Mouse (Mus musculus): ENCODE measurements around the gene B4galnt2.
A peak's percentile ranks its signal among the peaks of the same experiment; 100 is the strongest.

The B4galnt2 gene

DNA sequence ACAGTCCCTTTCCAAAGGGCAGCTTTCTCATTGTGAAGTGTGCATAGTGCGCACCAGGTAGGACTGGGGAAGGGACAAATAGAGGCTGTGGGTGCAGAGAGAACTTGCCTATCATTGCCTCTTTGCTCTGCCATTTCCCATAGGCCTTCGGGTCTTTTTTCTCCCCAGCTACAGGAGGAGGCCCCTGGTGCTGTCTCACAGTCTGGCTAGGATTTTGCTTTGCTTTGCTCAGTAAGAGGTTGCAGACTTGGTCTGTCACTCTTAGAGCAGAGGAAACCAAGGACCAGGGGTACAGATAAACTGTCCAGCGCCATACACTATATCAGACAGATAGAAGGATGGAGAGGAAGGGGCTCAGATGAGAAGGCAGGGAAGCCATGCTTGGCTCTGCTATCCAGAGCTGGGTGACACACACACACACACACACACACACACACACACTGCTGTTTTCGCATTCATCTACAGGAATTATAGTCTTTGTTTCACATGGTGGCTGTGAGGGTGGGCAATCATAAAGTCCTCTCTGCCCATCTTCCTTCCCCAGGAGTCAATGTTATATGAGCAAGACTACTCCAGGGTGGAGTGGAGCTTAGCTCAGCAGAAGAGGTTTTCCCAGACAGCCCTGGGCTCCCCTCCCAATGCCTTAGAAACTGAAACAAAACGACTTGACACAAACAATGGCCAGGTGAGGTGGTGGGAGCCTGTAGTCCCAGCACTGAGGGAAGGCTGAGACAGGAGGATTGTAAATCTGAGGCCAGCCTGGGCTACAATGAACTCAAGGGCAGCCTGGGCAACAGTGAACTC, 73.8 kb downstream of the B4galnt2 start:
- no peak for DNase-seq (ENCODE audit: low spot score)

DNA sequence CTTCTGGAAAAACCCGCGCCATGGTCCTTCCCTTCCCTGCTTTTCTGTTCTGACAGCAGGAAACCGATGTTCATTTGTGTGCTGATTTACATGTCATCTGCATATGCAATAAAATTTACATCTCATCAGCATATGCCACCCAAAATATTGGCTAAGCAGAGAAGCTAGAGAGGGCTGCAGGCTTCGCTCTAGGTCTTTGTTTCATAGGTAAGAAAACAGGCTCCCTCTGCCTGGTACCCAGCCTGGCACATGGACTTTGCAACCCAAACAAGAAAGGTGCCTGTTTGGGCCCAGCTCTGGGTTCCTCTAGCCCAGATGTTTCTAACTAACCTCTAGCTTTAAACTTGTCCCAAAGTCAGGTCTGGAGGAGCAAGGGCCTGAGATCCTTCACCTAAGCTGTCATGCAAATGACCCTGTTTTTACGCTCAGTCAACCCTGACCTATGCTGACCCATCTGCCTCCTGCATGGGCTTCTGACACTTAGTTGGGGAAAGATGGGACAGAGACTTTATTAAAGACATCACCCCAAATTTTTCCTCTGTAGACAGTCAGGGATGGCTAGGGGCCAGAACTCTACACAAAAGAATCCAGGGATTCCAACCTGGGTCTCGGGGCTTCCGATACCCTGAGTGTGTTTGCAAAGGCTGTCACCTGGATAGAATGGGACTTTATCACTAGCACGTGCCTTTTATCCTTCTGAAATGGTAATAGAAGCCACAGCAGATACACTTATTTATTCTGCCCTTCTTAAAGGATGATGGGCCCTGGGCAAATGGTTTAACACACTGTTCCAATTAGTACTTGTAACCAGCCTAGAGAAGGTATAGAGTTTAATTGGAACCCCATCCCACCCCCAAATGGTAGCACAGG, 75.5 kb downstream of the B4galnt2 start:
- DNase-seq (ENCODE audit: low spot score), result no peak

DNA sequence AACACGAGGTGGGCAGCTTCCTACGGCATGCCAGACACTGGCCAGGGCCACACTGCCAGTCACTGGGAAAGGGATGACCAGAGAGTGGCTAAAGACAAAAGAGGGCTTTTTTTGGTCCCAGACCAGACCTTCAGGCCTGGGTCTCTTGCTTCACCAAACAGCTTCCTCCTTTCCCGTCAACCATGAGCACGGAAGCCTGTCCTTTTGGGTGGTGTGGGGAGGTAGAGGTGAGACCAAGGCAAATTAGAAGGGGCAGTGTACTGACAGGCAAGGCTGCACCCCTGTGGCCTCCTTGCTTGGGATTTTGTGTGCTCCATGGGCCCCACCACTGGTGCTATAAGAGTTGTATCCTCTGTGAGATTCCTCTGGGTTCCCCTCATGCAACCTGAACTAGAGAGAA, 76.1 kb downstream of the B4galnt2 start:
- DNase-seq (ENCODE audit: low spot score), result no peak

DNA sequence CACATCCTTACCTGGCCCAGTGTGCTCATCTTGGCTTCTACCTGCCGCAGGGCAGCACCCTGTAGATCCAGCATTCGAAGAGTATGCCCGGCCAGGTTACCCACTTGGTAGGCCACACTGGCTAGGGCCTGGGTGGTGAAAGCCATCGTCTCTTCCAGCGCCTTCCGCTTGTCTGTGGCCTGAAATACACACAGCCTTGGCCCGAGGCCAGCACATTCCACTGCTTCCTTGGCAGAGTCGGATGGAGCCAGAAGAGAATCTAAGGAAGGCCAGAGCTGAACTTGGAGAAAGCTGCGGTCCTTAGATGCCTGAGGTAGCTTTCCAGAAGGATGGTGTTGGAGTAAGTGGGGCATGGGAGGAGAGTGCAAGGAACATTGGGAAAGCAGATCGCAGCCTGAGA, 77.6 kb downstream of the B4galnt2 start, which contains the start of gene Gngt2:
Gene Gngt2 (plus strand): TSS at position 158 of the 400 bp plus-strand sequence.
- no peak for DNase-seq (ENCODE audit: low spot score)

DNA sequence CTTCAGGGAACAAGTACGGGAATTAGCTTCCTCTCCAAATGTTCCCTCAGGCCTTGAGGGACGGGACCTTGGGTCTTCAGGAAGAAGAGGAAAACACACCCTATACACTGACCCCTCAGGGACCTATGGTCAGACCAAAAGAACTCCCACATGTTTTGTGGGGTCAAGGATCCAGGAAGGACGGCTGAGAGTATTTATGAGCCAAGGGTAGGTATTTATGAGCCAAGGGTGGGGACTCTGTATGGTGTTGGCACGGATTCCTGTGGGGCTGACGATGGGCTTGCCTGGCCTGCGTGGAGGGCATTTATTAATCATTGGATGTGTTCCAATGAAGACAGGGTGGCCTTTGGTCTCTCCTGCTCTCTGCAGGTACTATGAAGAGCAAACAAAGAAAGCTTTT, 78.3 kb downstream of the B4galnt2 start:
- DNase-seq (ENCODE audit: low spot score), result no peak

DNA sequence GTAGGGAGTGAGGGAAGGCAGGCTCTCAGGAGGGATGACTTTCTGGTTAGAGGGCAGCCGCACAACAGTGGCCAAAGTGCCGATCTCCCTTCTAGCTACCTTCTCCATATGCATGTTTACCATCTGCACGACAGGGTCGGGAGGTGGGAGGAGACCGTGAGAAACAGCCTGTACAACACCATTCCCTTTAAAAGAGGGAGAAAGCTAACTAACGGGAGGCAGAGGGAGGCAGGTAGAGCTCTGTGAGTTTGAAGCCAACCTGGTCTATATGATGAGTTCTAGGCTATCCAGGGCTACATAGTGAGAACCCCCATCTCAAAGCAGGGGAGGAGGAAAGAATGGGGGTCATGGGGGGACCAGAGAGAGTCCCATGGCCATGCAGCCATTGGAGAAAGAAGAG, 78.9 kb downstream of the B4galnt2 start:
- no peak for DNase-seq (ENCODE audit: low spot score)

DNA sequence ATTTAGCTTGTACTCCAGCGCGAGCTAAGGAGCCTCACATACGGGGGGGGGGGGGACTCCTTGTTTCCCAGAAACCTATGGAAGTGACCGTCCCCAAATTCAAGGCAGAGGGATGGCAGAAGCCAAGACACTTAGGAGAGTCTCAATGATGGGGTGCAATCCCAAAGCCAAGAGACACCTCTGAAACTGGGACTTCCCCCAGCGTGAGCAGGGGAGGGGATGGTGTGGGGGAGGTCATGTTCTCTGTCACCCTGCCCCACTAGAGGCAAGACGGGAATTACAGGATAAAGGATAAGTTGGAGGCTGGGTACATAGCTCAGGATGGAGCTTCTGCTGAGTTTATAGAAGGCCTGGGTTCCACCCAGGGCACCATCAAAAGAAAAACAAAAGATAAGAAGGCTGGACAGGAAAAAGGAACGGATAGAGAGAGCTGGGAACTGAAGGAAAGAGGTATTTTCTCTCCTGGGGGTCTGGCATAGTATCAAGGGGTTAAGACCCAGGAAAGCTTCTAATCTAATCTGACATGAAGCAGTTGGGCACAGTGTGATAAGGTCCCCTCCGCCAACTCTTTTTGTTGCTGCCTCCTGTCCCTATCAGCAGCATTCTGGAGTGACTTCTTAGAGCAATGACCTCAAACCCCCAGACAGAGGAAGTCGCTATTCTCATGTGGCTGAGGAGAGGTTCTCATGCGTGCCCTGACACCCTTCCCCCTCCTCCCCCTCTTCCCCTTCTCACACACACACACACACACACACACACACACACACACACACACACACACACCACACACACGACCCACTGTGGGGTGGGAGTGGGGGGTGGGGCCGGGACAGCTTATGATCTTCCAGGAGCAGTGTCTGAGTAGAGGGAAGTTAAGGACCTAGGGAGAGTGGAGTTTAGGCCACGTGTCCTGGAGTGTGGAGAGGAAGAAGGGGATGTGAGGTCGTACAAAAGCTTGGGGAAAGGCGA, 79.7 kb downstream of the B4galnt2 start:
- DNase-seq (ENCODE audit: low spot score), result no peak

DNA sequence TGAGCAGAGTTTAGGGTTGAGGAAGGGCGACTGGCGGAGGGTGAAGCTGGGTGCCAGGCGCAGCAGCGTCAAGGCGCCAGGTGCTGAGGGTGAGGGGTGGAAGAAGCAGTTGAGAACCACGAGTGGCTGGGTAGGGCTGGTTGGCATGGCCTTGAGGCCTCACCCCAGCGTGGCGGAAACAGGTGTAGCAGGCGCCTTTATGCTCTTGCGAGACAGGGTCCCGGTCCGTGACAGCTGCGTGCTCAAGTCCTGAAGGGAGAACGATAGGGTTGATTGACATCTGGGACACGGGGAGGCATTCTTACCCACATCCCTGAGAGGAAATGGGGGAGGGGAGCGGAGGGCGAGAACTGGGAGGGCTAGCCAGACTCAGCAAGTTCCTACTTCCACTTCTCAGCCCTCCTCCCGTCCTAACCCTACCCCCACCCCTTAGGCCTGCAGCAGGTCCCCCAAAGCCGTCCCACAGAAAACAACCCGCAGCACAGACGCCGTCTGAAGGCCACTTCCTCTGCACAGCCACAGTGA, 80.5 kb downstream of the B4galnt2 start:
- DNase-seq (ENCODE audit: low spot score), result no peak

DNA sequence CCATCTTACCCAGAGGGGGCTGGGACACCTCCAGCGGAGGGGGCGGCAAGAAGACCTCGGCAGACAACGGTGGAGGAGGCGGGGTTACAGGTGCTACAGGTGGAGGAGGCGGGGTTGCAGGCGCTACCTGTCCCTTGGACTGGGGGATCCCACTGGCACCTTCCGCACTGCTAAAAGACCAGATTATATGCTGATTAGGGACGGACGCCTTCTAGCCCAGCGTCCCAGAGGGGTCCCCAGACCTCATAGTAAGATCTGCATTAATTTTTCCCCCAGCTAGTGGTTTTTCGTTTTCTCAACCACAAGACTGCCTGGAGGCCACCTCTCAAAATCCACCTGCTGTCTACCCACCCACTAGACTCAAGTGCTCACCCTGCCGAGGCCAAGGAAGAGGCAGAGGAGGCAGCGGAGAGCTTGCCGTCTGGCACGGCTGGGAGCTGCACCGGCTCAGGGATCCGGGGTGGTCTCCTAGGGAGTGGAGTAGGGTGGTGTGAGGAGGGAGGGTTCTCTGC, 81.0 kb downstream of the B4galnt2 start:
- DNase-seq (ENCODE audit: low spot score), result no peak

DNA sequence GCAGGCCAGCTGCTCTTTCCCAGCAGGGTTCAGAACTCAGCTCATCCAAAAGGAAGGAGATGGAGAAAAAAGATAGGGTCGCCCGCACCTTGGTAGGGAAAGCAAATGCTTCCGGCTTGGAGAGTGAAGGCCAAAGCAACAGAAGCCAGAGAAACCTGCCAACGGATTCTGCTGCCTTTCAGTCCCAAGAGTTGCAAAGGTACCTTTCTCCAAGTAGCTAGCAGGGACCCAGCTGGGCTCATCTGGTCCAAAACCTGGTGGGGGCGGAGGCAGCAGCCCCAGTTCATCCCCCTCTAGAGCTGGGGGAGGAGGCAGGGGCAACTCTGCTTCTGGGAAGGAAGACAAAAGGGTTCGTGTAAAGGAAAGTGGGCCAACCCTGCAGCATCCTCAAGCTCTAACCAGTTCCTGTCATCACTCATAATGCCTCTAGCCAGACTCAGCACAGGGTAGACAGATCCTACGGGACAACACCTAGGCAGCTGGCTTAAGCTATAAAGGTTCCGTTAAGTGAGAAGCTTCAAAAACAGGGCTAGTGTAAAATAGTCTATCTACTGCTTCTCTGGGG, 81.6 kb downstream of the B4galnt2 start:
- no peak for DNase-seq (ENCODE audit: low spot score)

DNA sequence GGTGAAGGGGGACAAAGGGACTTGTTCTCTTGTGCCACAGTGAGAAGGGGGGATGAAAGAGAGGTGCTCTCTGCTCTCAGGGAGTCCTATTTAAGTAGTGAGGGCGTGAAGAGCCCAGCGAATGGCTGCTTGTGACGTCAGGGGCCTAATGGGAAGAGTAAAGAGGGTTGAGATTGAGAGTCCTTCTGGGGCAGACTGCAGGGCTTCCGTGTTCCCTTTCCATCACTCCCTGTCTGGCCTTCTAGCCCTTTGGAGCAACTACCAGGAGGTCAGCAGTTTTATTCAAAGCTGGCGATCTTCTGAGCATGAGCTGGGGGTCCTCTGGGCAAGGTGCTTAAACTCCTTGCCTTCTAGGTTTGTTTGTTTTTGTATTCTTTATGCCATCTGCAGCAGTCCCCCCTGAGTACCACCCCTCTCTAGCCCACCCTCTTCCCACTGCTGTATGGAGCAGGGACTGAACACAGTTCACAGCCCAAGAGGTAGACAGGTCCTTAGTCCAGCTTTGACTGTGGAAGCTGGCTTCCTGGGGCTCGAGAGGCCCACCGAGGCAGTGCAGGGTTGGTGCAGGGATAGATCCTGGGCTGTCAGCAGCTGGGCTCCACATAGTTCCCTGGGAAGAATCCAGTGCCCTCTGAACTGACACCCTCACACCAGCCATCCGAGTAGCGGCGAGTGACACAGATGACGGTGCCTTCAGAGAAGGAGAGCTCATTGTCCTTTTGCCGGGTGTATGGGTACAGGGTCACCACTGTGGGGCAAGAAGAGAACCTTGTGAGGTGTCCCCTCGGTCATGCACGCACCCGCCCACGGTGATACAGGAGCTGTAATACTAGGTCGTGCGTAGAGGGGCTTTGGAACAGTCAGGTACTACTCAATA, 82.3 kb downstream of the B4galnt2 start:
- no peak for DNase-seq (ENCODE audit: low spot score)

DNA sequence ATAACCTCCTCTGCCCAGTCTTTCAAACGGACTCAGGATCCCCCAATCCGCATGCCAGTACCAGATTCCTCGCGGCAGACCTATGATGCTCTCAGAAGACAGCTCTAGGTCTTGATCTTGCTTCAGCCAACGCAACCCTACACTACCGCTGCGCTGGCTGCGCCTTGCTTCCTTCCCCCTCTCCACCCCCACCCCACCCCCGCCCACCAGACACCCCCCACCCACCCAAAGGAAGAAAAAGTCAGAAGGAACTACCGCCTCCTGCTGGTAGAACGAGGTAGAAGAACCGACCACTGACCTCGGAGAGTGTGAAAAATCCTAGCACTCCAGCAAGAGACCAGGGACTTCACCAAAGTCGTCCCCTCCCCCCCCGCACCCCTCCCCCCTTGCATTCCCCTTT, 83.0 kb downstream of the B4galnt2 start:
- peak; percentile 51 for DNase-seq (ENCODE audit: low spot score)

DNA sequence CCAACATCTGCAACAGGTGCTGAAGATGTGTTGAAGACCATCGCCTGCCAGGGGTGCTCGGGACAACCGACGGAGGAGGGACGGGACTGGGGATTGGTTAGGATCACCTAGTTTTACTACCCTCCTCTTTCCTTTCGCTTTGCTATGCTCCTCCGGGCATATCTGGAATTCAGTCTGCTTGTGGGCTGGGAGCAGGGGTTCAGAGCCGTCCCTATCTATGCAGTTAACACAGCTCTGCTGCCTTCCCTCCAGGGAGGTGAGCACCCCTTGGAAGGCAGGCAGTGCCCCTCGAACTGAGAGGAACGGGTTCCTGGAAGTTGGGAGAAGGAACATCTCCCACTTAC, 83.4 kb downstream of the B4galnt2 start:
- no peak for DNase-seq (ENCODE audit: low spot score)

DNA sequence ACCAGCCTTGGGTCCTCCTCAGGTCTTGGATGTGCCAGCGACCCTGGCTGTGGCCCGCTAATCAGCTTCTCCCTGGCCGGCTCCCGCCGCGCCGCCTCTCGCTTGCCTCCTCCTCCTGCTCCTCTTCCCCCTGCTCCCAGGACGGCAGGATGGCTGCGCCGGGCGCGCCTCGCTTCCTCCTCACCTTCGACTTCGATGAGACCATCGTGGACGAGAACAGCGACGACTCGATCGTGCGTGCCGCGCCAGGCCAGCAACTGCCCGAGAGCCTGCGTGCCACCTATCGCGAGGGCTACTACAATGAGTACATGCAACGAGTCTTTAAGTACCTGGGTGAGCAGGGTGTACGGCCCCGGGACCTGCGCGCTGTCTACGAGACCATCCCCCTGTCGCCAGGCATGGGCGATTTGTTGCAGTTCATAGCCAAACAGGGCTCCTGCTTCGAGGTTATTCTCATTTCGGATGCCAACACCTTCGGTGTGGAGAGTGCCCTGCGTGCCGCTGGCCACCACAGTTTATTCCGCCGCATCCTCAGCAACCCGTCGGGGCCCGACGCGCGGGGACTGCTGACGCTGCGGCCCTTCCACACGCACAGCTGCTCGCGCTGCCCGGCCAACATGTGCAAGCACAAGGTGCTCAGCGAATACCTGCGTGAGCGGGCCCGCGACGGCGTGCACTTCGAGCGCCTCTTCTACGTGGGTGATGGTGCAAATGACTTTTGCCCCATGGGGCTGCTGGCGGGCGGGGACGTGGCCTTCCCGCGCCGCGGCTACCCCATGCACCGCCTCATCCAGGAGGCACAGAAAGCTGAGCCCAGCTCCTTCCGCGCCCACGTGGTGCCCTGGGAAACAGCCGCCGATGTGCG, 84.0 kb downstream of the B4galnt2 start:
- peak; percentile 36 for DNase-seq (ENCODE audit: low spot score)

DNA sequence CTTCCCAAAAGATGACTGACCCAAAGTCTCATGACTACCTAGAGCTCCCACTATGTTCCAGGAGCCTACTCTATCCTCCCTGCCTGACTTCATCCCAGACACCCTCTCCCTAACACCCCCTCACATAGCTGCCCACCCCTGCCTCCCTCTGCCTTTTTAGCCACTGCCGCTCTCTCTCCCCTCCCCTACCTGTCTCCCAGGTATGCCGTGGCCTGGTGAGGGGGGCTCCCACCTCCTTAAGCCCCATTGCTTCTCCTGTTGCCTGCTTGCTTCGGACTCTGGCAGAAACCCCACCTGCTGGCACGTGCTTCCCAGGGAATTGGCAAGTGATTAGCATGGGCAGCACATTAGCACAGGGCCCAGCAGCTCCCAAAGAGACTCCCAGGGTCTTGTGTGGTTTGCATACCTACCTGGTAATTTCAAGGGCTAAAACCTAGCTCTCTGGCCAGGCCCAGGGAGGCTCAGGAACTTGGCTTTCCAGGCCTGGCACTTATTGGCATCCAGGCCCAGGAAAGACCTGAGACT, 85.1 kb downstream of the B4galnt2 start:
- DNase-seq (ENCODE audit: low spot score), result no peak

DNA sequence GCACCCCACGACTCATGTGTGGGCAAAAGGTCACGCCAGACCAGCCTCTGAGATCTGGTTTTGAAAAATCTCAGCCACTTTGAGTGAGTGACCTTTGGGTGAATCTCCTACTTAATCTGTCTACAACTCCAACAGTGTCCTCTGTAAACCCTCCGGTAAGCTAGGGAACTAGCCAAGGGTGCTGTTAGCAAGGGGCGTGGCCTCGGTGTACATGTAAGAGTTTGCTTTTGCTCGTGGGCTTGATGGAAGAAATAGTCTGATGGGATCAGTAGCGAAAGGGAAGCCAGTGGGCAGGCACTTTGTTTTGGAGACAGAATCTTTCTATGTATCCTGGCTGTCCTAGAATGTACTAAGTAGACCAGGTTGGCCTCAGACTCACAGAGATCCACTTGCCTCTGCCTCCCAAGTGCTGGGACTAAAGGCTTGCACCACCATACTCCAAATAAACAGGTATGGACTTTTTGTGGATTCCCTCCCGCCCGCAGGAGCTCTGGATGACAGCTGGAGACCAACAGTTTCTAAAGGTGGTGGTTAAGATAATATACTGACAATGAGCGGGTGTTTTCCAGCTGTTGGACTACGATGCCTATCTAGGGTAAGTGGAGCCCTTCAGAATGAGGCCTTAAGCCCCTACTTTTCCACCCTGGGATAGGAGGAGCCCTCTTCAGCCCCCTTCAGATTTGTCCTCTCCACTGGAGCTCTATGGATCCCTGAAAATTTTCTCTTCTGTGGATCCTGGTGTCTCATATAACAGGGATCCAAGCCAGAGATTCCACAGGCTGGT, 86.3 kb downstream of the B4galnt2 start:
- DNase-seq (ENCODE audit: low spot score), result no peak

DNA sequence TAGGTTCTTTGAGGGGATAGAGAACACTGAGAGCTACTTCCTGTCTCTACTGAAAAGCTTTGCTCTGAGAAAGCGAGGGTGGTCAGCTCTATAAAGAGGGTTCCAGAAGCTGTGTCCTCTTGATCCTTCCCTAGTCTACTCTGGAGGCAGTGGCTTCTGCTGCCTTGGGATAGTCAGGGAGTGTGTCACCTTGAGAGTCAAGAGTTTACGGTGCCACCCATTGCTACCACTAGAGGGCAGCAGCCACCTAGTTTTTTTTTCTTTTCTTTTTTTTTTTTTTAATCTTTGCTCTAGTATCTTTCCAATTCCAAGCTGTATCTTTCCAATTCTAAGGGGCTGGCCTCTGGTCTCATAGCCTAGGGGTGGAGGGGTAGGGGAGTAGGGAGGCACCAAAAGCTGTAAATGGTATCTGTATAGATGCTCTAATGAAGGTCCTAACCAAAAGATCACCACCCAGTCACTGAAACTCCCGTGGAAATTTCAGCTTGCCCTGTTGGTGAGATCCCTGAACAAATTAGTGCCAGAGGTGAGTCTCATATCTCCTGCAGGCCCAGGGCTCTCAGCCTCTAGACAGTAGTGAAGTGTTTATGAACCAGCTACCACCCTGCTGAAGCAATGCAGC, 87.1 kb downstream of the B4galnt2 start:
- peak; percentile 73 for DNase-seq (ENCODE audit: low spot score)

DNA sequence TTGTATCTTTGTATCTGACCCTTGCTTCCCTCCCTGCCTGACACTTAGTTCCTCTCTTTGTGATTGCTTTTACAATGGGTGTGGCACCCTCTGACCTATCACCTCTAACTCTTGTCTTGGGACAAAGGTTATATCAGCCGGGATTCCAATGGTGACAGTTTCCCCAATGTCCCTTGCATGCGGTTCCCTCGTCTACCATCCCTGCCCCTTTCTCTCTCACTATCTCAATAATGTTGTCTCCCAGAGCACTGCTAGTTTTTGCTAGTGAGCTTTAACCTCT, 87.6 kb downstream of the B4galnt2 start:
- DNase-seq (ENCODE audit: low spot score), result no peak

All from embryo, embryonic 10 days (tissue).